Mouse (Mus musculus) midbrain, embryonic 16.5 days (tissue): ENCODE data around the gene Tenm3. TPM values are rescaled to one million over a fixed set of nuclear protein-coding genes. Genes with fewer than 3 reads are reported as not detected.

Experiments used
- ATAC-seq: fragments of 200-750 bp; cut with Nextera tagmentation; 2 replicates; pipeline ENCODE4 v1.8.0; 2017; ENCODE audit warnings: moderate TSS enrichment
- H3K27ac ChIP-seq: fragments of 300-500 bp; sonication (generic); 2 replicates; pipeline ENCODE4 v1.5.1; 2014; ENCODE audit warnings: mild to moderate bottlenecking, low read length, mixed read lengths
- H3K27me3 ChIP-seq: fragments of 300-500 bp; sonication (generic); 2 replicates; pipeline ENCODE4 v1.6.1; 2014; ENCODE audit warnings: low read depth, low read length, mixed read lengths; ENCODE audit not compliant: control insufficient read depth, insufficient read depth
- H3K36me3 ChIP-seq: fragments of 300-500 bp; sonication (generic); 2 replicates; pipeline ENCODE4 v1.6.1; 2014; ENCODE audit warnings: mild to moderate bottlenecking, low read length, moderate library complexity, mixed read lengths; ENCODE audit not compliant: control insufficient read depth, insufficient read depth
- H3K4me1 ChIP-seq: fragments of 300-500 bp; sonication (generic); 2 replicates; pipeline ENCODE4 v1.6.1; 2014; ENCODE audit warnings: mild to moderate bottlenecking, low read length, mixed read lengths; ENCODE audit not compliant: control insufficient read depth, insufficient read depth
- H3K4me2 ChIP-seq: fragments of 300-500 bp; sonication (generic); 2 replicates; pipeline ENCODE4 v1.6.1; 2014; ENCODE audit warnings: mild to moderate bottlenecking, low read length, mixed read lengths
- H3K4me3 ChIP-seq: fragments of 300-500 bp; sonication (generic); 2 replicates; pipeline ENCODE4 v1.5.1; 2014; ENCODE audit warnings: low read depth, mild to moderate bottlenecking, low read length, moderate library complexity, mixed read lengths
- H3K9ac ChIP-seq: fragments of 300-500 bp; sonication (generic); 2 replicates; pipeline ENCODE4 v1.6.1; 2014; ENCODE audit warnings: low read depth, low read length, mixed read lengths
- H3K9me3 ChIP-seq: fragments of 300-500 bp; sonication (generic); replicated peaks from 2 replicates; pipeline ENCODE4 v1.6.1; 2014; ENCODE audit warnings: mild to moderate bottlenecking, low read length, mixed read lengths; ENCODE audit not compliant: control insufficient read depth, poor library complexity, severe bottlenecking
- WGBS: fragments of 180-500 bp; shearing (Covaris S2); extraction: QIAGEN DNeasy Blood & Tissue Kit; methylation state at CpG from one replicate; pipeline ENCODE4 v1.1.7; 2014; 5-methylcytosine and 5-hydroxymethylcytosine counted together
- polyA plus RNA-seq: library from polyadenylated mRNA; unstranded; fragments of >200 nt; fragmentation: Nextera tagmentation; extraction: Ambion mirVana; gene quantifications from 2 replicates; pipeline ENCODE4 v1.2.1, GENCODE M21; 2015

Gene Tenm3
- polyA plus RNA-seq, 1 experiment from 2014 or later, result 37.4 TPM

DNA sequence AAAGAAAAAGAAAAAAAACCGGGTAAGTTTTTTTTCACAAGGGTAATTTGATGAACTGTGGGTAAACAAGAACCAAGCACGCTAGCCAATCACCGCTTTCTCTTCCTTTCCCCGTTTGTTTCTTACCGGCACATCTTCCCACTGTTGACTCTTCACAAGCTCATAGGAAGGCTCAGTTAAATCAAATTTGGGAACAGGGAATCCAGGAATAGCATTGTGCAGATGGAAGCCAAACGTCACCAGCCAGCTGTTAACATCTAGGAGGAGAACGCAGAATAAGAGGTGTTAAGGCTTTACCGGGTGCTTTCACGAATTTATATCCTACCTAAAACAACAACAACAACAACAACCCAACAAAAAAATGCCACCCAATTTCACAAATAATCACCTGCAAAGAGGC lies 611.9 kb downstream of the Tenm3 start:
- H3K4me2 ChIP-seq, result no peak overlapping the region
- H3K4me1 ChIP-seq, result peaks cover 5% of the 10 kb centered on the region
- no peaks in the 10 kb centered on the region for H3K27me3 ChIP-seq
- no peaks in the 10 kb centered on the region; the same call in none of the 2 replicates for H3K9me3 ChIP-seq
- H3K36me3 ChIP-seq, result peaks cover 44% of the 10 kb centered on the region
- H3K4me3 ChIP-seq, result no peak overlapping the region
- no peak overlapping the region for H3K9ac ChIP-seq
- no peak for ATAC-seq
- WGBS, result 87% methylated on average over 9 of the region's 9 CpGs
- H3K27ac ChIP-seq, result no peak overlapping the region

DNA sequence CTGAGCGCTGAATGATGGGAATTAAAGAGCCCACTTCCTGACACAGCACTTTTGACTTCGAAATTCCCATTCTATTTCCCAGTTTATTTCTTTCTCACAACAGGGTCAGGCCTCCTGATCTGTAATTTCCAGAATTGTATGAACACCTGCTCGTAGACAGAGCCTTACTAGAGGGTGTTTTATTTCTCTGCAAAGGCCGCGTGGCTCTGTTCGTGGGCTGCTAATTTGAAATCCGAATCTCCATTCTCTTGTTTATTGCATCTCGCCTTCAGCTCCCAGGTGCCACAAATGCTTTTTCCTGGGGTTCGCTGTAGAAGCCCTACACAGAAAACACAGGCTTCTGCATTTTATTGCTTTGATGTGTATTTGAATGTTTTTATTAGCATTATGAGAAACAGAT lies 612.4 kb downstream of the Tenm3 start:
- H3K36me3 ChIP-seq, result peaks cover 40% of the 10 kb centered on the region
- no peak for ATAC-seq
- H3K27me3 ChIP-seq, result no peaks in the 10 kb centered on the region
- H3K27ac ChIP-seq, result no peak overlapping the region
- no peak overlapping the region for H3K4me3 ChIP-seq
- WGBS, result 72% methylated on average over 9 of the region's 9 CpGs
- H3K9me3 ChIP-seq, result no peaks in the 10 kb centered on the region; the same call in none of the 2 replicates
- no peak overlapping the region for H3K9ac ChIP-seq
- H3K4me1 ChIP-seq, result peaks cover 5% of the 10 kb centered on the region
- no peak overlapping the region for H3K4me2 ChIP-seq

DNA sequence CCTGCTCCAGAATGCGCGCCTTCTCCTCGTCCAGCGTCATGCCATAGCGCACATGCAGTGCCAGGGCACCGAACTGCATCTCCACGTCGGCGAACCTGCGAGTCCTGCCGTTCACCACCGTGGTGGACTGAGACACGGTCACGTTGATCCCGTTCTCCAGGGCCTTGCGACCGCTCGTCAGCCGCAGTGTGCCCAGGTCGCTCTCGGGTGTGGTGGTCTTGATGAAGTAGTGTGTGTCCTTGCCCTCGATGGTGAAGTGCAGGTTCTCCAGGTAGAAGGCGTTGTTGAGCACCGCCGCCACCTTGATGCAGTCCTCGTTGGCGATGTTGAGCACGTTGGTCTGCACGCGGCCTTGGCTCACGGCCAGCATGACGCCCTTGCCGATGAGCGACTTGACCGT lies 615.1 kb downstream of the Tenm3 start:
- H3K9me3 ChIP-seq, result no peaks in the 10 kb centered on the region; the same call in 1 of the 2 replicates
- H3K4me1 ChIP-seq, result peaks cover 16% of the 10 kb centered on the region
- ATAC-seq, result no peak
- no peak overlapping the region for H3K27ac ChIP-seq
- H3K4me3 ChIP-seq, result no peak overlapping the region
- H3K27me3 ChIP-seq, result no peaks in the 10 kb centered on the region
- H3K36me3 ChIP-seq, result peaks cover 19% of the 10 kb centered on the region
- no peak overlapping the region for H3K4me2 ChIP-seq
- H3K9ac ChIP-seq, result no peak overlapping the region
- 98% methylated on average over 35 of the region's 35 CpGs for WGBS

DNA sequence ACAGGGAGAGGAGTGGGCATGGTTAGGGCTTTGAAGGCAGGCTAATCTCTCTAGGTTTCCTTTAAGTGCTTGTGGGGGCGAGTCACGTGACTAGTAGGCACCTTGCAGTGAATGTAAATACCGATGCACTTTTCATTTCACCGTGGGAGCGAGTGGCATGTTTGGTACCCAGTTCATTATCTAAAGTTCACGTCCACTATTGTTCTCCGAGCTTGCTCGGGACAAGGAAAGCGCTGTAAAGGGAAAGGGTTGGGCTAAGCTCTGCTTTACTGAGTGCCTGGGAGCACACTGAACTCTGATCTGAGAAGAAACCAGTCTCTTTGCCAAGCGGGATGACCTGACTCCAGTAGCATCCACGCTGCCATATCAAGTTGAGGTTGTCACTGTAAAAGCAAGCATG lies 619.0 kb downstream of the Tenm3 start:
- Histone ChIP-seq H3K4me2 (peak overlapping the region; percentile 20; the same call in 1 of the 2 replicates), H3K27me3 (no peaks in the 10 kb centered on the region; the same call in 1 of the 2 replicates), H3K4me1 (peaks cover 19% of the 10 kb centered on the region), H3K9ac (no peak overlapping the region), H3K4me3 (no peak overlapping the region), H3K27ac (no peak overlapping the region), H3K9me3 (no peaks in the 10 kb centered on the region; the same call in 1 of the 2 replicates), H3K36me3 (peaks cover 13% of the 10 kb centered on the region)
- 11% methylated on average over 11 of the region's 11 CpGs for WGBS
- no peak; the same call in 1 of the 2 replicates for ATAC-seq

DNA sequence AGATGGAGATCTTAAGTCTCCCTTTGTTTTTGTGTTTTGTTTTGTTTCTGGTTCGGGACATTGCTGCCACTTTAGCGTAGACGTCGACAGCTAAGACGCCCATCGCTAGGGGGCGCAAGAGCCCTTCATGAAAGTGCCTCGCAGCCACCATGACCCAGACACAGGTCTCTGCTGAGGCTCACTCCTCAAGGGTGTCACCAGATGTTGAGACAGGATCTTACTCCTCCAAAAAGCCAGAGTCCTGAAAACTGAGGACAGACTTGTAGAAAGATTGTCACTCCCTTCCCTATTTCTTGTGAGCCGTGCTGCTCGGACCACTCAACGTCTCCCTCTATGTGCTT lies 621.4 kb downstream of the Tenm3 start:
- WGBS, result 5% methylated on average over 11 of the region's 11 CpGs
- Histone ChIP-seq H3K4me3 (peak overlapping the region; percentile 34), H3K9me3 (no peaks in the 10 kb centered on the region), H3K27me3 (no peaks in the 10 kb centered on the region; the same call in 1 of the 2 replicates), H3K9ac (peak overlapping the region; percentile 44), H3K4me1 (peaks cover 19% of the 10 kb centered on the region), H3K4me2 (peak overlapping the region; percentile 73), H3K36me3 (no peaks in the 10 kb centered on the region), H3K27ac (no peak overlapping the region)
- ATAC-seq, result peak; percentile 71

DNA sequence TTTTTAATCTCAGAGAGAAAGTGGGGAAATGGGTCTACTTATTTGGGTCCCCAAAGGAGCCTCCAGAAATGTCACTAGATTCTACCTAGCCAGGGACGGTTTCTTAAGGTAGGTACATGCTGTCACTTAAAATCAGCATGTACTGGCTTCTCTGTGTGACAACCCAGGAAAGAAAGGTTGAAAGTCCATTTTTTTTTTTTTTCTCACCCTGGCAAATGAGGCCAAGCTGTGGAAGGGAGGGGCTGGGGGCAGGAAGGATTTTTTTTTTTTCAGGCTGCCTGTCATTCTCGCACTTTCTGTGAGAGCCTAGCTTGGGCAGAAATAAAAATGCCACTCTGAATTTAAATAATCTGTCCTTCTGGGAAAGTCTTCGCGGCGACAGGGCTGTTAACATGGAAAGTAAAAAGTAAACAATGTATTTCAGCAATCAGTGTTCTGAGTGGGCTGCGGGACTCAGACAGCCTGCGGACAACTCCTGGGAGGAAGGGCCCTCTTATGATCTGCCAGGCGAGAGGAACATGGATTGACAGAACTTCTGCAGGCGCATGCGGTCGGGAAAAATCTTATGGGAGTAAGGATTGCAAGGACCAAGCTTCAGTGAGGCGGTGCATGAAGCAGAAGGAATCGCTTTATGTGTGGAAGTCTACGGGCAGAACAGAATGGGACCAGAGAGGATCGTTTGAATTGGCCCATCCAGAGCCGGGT lies 621.9 kb downstream of the Tenm3 start:
- no peak overlapping the region for H3K27ac ChIP-seq
- H3K9me3 ChIP-seq, result no peaks in the 10 kb centered on the region
- ATAC-seq, result peak; percentile 33
- H3K36me3 ChIP-seq, result no peaks in the 10 kb centered on the region
- H3K4me2 ChIP-seq, result peak overlapping the region; percentile 73
- WGBS, result 8% methylated on average over 16 of the region's 16 CpGs
- H3K9ac ChIP-seq, result peak overlapping the region; percentile 44
- H3K27me3 ChIP-seq, result no peaks in the 10 kb centered on the region; the same call in 1 of the 2 replicates
- H3K4me3 ChIP-seq, result peak overlapping the region; percentile 34
- H3K4me1 ChIP-seq, result peaks cover 19% of the 10 kb centered on the region

DNA sequence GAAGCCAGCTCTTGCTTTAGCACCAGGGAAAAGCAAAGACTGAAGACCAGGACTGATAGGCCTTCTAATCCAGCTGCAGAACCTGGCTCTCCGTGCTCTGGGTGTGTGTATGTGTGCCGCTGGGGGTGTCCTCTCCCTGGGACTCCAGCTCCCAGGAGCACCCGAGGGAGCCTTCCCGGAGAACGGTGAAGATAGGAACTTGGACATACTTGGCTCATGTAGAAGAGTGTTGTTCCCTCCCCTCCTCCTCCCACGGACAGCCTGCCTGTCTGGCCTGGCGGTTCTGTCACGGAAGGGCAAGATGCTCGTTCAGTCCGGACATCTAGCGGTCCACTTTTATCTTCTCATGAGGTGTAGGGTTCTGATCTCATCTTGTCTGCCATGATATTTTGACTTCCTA lies 622.4 kb downstream of the Tenm3 start:
- H3K27ac ChIP-seq, result no peak overlapping the region
- no peak overlapping the region for H3K4me2 ChIP-seq
- H3K27me3 ChIP-seq, result no peaks in the 10 kb centered on the region; the same call in 1 of the 2 replicates
- H3K9me3 ChIP-seq, result no peaks in the 10 kb centered on the region
- no peak for ATAC-seq
- no peak overlapping the region for H3K9ac ChIP-seq
- H3K4me1 ChIP-seq, result peaks cover 19% of the 10 kb centered on the region
- H3K4me3 ChIP-seq, result no peak overlapping the region
- no peaks in the 10 kb centered on the region for H3K36me3 ChIP-seq
- WGBS, result 75% methylated on average over 11 of the region's 11 CpGs

DNA sequence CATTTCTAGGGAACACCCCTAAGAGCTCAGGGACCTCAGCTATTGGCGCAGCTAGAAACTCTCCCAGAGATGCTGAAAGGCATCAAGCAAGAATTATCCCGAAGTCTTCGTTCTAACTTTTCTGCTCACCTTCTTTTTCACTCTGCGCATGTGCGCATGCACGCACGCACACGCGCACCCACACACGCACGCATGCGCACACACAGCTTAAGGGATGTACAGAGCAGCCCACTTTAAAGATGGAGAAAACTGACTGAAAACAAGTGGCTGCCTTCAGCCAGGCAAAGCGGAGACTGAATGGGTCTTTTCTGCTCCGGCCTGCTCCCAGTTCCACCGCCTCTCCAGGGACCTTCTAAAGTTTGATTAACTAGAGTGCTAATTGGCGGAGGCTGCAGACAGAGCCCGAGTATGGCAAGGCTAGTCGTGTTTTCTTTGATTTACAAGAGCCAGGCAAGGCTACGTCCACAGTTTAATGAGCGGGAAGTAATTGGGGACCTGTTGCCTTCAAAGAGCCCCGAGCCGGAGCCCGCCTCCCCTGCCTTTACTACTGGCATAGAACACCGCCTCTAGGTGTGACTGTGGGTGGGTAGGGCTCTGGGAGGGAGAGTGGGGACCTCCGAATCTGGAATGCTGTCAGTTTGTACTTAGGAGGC lies 623.1 kb downstream of the Tenm3 start:
- no peak overlapping the region for H3K27ac ChIP-seq
- H3K9ac ChIP-seq, result no peak overlapping the region
- H3K9me3 ChIP-seq, result no peaks in the 10 kb centered on the region
- H3K4me3 ChIP-seq, result no peak overlapping the region
- peaks cover 19% of the 10 kb centered on the region for H3K4me1 ChIP-seq
- H3K4me2 ChIP-seq, result no peak overlapping the region
- WGBS, result 78% methylated on average over 25 of the region's 25 CpGs
- H3K27me3 ChIP-seq, result peaks cover 1% of the 10 kb centered on the region
- no peaks in the 10 kb centered on the region for H3K36me3 ChIP-seq
- no peak for ATAC-seq

DNA sequence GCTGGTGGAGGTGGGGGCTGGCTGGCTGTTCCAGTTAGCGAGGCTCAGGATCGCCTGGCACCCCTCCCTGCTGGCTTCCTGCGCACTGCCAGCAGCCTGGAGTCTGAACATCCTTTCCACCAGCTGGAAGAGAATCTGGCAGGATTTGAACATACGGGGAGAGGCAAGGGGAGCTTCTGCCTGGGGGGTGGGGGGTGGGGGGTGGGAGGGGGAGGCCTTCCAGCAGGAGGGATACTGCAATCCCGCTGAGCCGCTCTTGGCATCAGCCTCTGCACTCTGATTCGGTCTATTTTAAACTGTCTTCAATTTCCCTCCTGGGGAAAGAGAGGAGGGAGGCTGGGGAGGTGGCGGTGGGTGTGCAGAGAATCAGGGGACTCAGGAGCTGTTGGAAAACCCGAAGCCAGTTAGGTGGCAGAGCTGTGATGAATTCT lies 628.7 kb downstream of the Tenm3 start:
- peak; percentile 41; the same call in 1 of the 2 replicates for ATAC-seq
- Histone ChIP-seq H3K27ac (no peak overlapping the region), H3K9me3 (no peaks in the 10 kb centered on the region), H3K27me3 (peaks cover 6% of the 10 kb centered on the region; the same call in 1 of the 2 replicates), H3K9ac (no peak overlapping the region), H3K4me1 (no peaks in the 10 kb centered on the region), H3K4me2 (no peak overlapping the region), H3K36me3 (no peaks in the 10 kb centered on the region), H3K4me3 (no peak overlapping the region)
- 22% methylated on average over 9 of the region's 9 CpGs for WGBS
